Mouse (Mus musculus) stomach, postnatal 0 days (tissue): ENCODE measurements around the gene Gm11567.

Experiments used
- CTCF ChIP-seq: IDR thresholded peaks from 2 replicates; pipeline ENCODE4 v1.5.1; 2016; ENCODE audit warnings: antibody characterized with exemption, low read depth, mild to moderate bottlenecking, moderate library complexity
- EP300 ChIP-seq: optimal IDR thresholded peaks from 2 replicates; pipeline ENCODE3; 2016; ENCODE audit warnings: antibody characterized with exemption

GRCm38 (mm10) chr11:99907620-99908019 is 28.6 kb downstream of the Gm11567 start, which contains the start of gene Krtap31-1:
- TF ChIP-seq CTCF (no peak), EP300 (no peak)
